Mouse (Mus musculus): ENCODE data around the gene Map3k14.

DNA sequence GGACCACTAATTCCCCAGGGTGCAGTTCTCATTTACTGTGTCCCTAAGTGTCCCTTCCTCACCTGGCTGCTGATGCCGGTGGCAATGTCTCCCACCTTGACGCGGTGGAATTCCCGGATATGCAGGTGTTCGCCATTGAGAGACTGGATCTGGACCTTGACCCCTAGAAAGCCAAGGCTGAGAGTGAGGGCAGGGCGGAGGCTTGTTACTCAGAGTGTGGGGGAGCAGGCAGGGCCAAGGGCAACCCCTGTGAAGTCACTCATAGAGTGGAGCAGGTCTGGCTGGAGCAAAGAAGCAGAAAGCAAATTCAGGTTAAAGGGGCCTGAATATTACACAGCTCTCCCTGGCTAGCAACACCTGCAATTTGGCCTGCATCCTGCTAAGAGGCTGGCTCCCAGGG is 45.8 kb downstream of the Map3k14 start:
- TF ChIP-seq CTCF (IDR thresholded peaks at IDR 0.05; ENCODE audit: low read depth, low read length) (no peak), GATA1 (IDR thresholded peaks at IDR 0.05; ENCODE audit: borderline replicate concordance, low read length) (no peak), TAL1 (conservative IDR thresholded peaks at IDR 0.05; ENCODE audit: low read depth, low read length) (no peak), POLR2AphosphoS5 (IDR thresholded peaks at IDR 0.05; ENCODE audit: insufficient replicate concordance, low read depth, low read length) (no peak), GATA2 (IDR thresholded peaks at IDR 0.05; ENCODE audit: borderline replicate concordance, low read depth, low read length) (no peak)
